Mouse (Mus musculus) c-Kit-negative CD71-positive TER-119-positive erythroid progenitor cells, embryonic 14.5 days (primary cell): ENCODE data around the gene Rhot1.

Experiments
- DNase-seq: peaks from one replicate; pipeline ENCODE4 v3.0.0-alpha.2; 2013; ENCODE audit warnings: low read depth, low spot score

Gene Rhot1

DNA sequence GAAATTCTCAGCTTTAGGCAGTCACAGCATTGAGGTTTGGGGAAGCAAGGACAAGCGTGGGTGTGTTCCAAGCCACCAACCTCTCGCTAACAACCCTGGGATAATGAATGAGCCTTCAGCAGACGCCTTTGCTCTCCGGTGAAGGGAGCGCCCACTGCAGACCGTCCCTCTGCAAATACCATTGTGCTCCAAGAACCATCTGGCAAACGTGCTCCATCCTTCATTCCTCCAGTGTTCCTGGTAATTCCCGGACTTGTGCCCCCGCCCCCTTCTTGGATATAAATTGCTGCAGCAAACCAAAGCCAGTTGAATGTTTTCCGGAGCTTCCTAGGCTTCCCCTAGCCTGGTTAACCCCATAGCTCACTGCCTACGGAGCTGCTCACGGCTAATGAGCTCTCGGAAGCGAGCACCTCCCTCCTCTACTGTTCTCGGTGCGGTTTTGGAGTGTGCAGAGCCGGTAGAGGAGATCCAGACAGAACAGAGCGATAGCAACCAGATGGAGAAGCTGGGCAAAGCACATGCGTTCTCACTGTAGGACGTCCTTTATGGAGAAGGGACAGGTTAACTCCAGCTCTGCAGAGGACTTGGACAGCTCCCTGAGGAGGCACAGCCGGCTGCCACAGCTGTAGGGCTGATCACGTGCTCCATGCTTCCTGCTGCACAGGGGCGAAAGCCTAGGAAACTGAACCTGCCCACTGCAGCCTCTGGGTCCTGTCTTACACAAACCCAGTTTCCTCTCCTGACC is 81.1 kb downstream of the Rhot1 start:
- no peak for DNase-seq

DNA sequence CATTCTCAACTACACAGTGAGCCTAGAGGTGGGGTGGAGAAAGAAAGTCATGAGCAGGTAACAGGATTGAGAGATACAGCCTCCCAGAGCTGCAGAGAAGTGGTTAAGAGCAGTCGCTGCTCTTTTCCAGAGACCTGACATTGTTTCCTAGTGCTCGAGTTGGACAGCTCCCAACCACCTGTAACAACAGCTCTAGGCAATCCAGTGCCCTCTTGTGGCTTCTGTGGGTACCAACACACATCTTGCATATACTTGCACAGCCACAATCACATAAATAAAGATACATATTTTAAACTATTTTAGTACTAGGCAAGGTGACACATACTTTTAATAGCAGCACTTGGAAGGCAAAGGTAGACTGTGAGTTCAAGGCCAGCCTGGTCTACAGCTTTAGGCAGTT is 82.2 kb downstream of the Rhot1 start:
- no peak for DNase-seq

DNA sequence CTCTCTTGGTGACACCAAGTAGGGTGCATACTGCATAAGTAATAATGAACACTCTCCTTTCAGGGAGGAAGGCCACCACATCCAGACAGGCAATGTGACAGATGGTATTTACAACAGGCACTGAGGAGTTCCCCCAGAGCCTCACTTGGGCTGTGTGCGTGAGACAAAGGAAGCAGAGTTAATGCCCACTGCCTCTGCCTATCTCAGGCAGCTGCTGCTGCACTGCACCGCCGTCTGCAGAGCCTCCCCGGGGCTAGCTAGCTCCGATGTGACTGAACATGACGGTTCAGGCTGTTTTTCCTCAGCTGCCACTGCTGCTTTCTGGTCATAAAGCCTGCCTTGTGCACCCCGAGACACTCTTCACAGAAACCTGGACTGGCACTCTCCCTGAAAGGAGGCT is 83.6 kb downstream of the Rhot1 start:
- no peak for DNase-seq

DNA sequence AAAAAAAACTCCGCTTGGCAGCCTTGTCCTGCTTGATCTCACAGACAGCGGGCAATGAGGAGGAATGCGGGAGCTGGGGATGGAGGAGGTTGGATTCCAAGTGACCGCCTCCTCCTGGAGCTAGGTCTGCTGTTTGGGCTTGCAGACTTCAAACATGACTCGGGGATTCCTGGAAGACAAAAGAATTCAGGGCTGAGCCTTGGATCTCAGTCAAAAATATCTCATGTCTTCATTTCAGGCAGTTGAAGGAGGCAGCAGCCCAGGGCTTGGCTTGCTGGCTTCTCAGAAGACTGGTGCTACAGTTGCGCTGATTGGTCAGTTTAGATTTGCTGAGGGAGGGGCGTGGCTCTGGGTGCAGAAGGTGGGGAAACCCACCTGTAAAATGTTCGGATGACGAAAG is 86.2 kb downstream of the Rhot1 start:
- DNase-seq = no peak

DNA sequence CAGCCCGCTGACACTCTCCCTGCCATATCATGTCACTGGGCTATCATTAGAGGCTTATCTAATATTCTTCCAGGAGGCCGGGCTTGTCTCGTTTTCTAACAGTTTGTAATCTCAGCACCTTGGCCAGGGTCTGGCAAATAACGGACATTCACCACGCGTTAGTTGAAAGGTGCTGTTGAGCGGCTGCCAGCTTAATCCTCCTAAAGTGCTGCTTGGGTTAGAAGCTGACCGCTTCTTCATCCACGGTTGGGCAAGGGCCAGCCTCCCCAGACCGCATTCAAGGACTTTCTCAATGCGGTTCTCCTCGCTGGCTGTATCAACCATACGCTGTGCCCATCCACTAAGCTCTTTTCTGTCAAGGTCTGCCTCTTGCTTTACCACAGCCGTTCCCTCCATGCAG is 87.0 kb downstream of the Rhot1 start:
- no peak for DNase-seq

DNA sequence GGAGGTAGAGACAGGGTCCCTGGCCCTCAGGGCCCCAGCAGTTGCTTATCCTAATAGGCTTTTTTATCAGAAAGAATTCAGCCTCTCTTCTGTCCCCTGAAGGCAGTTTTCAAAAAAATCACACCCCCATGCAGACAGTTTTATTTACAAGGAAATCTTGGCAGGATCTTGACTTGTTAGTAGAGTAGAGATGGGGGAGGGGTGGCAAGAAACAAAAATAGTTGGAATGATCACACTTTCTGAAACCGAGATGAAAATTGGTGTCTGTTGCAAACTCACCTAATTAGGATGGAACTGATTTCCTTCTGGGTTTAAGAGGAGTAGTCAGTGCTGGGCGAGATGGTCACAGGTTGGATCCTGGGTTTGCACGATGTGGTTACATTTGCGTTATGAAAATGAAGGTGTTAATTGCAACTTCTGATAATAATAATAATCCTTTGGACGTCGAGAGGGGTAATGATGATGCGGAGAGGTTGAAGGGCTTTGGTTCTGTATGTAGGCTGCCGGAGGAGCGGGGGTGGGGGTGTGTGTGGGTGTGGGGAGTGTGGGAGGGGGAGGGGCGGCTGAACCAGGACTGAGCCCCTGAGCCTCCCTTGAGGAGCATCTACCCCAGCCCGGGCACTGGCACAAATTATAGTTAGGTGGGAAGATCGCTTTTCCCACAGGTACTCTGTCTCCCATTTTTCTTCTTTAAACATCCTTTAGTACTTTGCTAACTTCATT is 90.9 kb downstream of the Rhot1 start:
- DNase-seq = no peak

DNA sequence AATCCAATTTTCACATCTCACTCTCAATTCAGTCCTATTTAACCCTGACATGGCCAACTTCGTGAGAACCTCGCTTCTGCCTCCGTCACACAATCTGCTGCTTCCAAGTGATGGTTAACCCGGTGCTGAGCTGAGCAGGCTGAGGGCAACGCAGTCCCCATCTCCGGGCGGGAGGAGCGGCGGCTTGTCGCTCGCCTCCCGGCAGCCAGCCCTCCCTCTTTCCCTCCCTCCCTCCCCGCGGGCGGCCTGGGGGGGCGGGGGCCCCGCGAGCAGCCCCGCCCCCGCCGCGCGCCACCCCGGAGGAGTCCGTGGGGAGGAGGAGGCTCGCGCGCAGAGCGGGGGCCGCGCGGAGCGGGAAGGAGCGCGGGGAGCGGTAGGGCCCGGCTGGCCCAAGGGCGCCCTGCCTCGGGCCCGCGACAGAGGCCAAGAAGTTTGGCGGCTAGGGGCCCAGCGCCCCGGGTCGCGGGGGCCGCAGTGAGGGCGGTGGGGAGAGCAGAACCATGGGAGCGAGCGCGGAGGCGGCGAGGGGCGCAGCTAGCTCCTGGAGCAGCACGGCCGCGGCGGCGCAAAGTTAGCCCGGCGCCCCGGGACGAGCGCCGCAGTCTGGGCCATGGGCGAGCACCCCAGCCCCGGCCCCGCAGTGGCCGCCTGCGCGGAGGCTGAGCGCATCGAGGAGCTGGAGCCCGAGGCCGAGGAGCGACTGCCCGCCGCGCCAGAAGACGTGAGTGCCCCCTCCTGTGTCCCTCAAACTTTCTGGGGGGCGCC is 91.9 kb downstream of the Rhot1 start, which contains the start of gene Rhbdl3:
Gene Rhbdl3 (plus strand): TSS at position 362 of the 765 bp plus-strand sequence.
- DNase-seq = no peak

DNA sequence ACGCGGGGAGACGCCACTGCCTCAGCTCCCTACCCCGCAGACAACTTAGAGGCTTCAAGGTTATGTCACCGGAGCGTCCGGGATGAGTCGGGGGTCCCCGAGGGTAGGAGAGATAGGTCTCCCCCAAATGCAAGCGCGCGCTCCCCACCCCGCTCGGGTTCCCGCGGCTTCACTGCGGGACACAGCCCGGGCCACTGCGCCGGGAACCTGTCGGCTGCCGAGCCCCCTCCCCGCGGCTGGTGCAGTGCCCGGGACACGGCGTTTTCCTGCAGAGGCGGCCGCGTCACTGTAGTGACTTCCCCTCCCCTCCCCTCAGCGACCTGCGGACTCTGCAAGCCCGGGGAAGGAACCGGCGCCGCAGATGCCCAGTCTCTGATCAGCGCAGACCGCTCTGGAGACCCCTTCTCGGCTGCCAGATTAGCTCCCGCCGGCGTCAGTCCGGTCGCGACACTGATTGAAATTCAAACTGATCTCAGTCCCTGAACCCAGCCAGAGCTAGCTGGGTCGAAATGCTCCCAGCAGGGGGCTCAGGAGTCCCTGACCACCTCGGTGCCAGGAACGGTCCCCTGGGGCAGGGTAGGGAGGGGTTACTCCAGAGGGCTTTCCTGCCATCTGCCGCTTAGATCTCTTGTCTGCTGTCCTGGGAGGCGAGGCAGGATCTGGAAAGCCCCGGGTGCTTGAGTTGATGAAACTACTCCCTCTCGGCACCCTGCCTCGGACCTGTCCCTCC is 92.7 kb downstream of the Rhot1 start:
- no peak for DNase-seq

DNA sequence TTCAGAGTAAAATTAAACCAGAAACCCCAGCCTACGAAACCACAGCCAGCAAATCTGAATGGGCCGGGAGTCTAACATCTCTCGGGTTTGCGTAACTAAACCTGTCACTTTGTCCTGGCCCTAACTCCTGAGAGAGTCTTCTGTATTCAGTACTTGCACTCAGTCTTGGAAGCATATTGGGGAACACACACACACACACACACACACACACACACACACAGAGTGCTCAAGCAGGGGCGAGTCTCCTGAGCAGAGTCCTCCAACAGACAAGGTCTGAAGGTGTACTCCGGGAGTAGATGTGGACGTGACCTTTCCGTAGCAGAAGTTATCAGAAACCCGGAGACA is 93.2 kb downstream of the Rhot1 start:
- DNase-seq = no peak

DNA sequence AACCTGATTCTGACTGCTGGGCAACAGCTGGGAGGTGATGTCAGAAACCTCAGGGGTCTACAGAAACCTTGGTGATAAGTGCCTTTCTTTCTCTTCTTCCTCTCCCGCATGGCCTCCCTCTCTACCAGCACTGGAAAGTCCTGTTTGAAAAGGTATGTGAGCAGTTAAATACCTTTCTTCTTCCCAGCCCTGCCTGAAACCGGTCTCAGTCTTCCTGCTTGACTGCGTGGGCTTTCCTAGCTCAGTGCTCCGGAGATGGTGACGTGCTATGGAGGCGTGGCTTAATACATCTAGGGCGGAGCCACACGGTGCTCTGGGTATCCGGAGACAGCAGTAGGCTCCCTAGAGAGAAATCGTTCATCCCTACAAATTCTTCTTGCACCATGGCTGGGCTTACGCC is 93.7 kb downstream of the Rhot1 start:
- DNase-seq = no peak

DNA sequence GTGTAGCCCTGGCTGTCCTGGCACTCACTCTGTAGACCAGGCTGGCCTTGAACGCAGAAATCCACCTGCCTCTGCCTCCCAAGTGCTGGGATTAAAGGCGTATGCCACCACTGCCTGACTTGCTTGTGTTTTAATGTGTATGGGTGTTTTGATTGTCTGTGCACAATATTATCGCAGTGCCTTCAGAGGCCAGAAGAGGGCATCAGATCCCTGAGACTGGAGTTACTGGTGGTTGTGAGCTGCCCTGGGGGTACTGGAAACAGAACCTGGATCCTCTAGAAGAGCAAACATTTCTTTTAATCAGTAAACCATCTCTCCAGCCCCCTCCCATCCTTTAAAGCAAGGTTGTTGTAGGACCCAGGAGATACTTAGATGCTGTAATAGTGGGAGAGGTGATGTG is 94.9 kb downstream of the Rhot1 start:
- DNase-seq = no peak

DNA sequence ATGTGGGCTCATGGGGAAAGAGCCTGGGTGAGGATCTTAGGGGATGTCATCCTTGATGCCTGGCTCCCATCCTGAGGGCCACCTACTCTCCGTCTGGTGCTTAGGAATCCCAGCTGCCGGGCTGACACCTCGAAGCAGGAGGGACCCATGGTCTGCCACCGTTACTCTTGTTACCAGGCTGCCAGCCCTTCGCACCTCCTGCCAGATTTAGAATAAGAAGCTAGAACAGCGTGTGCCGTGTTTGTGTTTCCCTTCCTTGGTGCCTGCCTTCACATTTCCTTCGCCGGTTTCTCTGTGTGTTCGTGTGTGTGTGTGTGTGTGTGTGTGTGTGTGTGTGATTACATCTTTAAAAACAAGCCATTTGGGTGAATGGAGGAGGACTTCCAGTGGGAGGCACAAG is 96.0 kb downstream of the Rhot1 start:
- DNase-seq = no peak

DNA sequence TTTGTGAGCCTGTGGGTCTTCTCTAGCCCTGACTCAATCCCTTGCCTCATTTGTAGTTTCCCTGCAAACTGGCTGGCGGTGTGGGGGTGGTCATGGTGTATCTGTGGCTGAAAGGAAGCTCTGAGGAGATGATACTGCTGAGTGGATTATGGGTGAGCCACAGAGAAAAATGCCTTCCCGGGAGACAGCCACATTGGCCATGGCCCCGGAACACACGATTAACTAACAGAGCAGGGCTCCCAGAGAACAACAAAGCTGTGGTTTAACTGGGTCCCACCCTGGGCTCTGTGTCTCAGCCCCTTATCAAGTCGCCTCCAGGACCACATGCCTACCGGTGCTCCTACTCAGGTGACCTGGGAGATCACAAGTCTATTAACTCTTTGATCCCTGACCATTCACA is 99.7 kb downstream of the Rhot1 start:
- DNase-seq = no peak

DNA sequence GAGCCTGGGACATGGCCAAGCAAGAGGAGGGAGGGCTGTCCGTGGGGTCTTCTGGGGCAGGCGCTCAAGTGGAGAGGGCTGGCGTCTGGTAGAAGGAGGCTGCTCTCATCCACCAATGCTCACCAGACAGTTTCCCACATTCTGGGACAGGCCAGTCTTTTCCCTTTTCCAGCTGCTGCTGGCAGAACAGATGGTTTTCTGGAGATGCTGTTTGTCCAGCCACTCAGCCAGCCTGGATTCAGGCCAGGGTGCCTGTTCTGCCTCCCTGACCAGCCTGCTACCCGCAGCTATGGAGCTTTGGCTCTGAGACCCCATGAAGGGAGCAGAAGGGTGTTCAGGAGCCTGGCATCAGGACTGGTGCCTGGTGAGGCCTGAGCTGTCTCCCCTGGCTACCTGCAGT is 102.5 kb downstream of the Rhot1 start:
- DNase-seq = no peak

DNA sequence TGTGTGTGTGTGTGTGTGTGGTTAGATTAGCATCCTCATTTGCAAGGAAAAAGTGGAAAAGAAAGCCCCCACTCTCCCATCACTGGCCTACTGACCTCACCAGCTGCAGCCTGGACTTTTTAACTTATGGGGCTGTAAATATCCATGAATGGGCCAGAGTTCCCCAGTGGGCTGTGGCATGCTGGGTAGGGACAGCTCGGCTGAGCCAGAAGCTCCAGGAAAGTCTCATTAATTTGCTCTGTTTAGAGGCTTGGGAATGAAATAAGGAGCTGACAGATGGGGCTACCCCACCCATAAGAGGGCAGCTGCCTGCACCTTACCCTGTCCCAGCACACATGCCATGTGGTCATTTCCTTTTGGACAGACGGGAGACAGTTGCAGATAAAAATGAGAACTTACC is 103.2 kb downstream of the Rhot1 start:
- no peak for DNase-seq

DNA sequence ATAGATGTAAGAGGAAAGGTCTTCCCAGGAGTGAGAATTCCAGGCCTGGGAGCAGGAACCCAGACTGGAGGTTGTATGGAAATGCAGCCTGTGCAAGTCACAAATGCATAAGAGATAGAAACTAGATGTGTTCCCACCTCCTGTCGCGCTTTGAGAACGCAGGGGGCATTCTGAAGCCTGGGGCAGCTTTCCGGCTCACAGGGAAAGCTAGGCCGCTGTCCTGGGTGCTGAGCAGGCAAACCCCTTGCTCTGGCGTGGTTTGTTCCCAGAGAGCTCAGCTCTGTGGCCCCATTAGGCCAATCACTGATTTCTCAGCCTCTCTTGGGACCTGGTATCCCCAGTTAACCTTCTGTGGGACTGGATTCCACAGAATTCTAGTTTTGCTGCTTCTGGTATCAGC is 103.7 kb downstream of the Rhot1 start:
- DNase-seq = no peak

DNA sequence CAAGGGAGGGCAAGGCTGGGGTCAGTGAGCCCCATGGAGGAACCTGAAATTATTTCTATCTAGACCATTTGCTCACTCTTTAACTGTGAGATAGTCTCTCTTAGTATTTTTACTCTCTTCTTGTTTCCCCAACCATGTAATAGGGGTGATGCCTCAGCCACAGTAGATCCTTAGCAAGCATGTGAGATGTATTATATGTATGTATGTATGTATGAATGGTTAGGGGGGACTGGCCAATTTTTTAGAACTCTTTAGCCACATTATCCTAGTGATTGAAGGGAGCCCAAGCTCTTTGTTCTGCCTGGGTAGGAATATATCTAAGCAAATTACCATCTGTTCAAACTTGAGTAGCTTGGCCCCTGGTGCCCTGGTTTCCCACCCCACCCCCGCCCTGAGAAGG is 104.6 kb downstream of the Rhot1 start:
- no peak for DNase-seq

DNA sequence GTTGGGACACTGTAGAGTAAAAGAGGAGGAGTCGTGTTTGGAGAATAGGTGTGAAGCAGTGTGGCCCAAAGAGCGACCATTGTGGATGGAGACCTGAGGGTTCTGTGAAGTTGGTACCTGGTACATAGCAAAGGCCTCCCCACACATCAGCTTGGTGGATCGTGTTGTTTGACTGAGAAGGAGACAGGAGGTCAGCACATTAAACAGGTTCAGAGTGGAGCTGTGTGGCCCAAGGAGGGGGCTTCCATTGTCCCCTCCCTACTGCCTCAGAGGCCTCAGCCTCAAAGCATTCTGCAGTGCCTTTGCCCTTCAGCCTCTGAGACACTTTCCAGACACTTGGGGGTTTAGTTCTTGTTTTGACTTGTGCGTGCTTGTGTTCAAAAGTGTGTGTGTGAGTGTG is 105.1 kb downstream of the Rhot1 start:
- DNase-seq = no peak

DNA sequence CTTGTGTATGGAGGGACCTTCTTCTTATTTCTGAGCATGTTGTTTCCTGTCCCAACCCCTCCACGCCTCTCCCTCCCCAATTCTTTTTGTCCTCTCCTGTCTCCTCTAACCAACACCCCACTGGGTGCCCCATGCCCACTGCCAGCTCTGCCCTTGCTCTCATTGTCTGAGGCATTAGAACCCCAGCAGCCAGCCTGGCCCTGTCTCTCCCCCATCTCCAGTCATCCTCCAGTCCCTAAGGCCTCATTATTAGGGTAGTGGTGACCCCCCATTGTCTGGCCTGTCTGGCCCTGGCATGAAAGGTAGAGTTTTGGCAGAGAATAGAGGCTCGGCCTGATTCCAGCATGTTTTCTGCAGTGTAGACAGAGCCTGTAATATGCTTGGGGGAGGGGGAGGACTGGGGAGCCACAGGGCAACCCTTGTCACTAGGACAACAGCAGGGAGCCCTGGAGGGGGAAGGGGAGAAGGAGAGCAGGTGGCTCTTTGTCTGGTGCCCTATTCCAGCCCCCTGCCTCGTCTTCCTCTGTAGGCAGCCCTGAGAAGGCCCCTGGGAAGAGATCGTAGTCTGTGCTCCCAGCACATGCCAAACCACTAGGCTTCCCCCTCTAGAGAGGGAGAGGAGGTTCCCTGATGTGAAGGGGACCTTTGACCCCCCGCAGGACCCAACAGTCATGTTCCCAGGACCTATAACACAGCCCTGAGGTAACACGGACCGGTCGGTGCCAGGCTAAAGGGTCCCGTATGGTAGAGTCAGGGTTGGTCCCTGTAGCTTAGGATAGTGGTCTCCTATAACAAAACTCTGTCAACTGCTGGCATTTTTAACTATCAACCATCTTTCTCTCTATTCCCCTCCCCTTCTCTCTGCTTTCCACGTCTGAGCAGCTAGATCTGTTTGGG is 107.2 kb downstream of the Rhot1 start:
- DNase-seq = no peak
